Mouse (Mus musculus) spleen, adult 2 months (tissue): ENCODE data around the gene AF067063. TPM values are rescaled to one million over a fixed set of nuclear protein-coding genes. Genes with fewer than 3 reads are reported as not detected.

Source experiments
- DNase-seq, 2 experiments: peaks; one replicate each; pipeline versions ENCODE4 v3.0.0 to v3.0.0-alpha.2; 2012 to 2021; ENCODE audit warnings: low spot score in 2 of 2, low read depth in 1 of 2
- H3K27ac ChIP-seq: fragments of 200-500 bp; 2 replicates; pipeline ENCODE4 v1.5.1; 2012; ENCODE audit warnings: low read length, inconsistent platforms; ENCODE audit not compliant: insufficient read depth
- H3K27me3 ChIP-seq: fragments of 200-500 bp; 2 replicates; pipeline ENCODE4 v1.6.1; 2012; ENCODE audit warnings: mild to moderate bottlenecking, moderate library complexity, low read length, inconsistent platforms; ENCODE audit not compliant: control insufficient read depth, insufficient read depth
- H3K36me3 ChIP-seq: fragments of 200-500 bp; 2 replicates; pipeline ENCODE4 v1.6.1; 2012; ENCODE audit warnings: mild to moderate bottlenecking, low read length, inconsistent platforms; ENCODE audit not compliant: control insufficient read depth, insufficient read depth
- H3K4me1 ChIP-seq: fragments of 200-500 bp; 2 replicates; pipeline ENCODE4 v1.6.1; 2011; ENCODE audit warnings: inconsistent platforms; ENCODE audit not compliant: control insufficient read depth, insufficient read depth, insufficient read length
- H3K4me3 ChIP-seq: fragments of 200-500 bp; 2 replicates; pipeline ENCODE4 v1.5.1; 2011; ENCODE audit warnings: mild to moderate bottlenecking, inconsistent platforms; ENCODE audit not compliant: insufficient read depth, insufficient read length; ENCODE audit errors: extremely low read depth
- CTCF ChIP-seq: fragments of 200-500 bp; IDR thresholded peaks from 2 replicates; pipeline ENCODE4 v1.5.1; 2011; ENCODE audit warnings: mild to moderate bottlenecking, inconsistent platforms; ENCODE audit not compliant: insufficient read depth, insufficient read length, insufficient replicate concordance; ENCODE audit errors: extremely low read depth
- POLR2A ChIP-seq: fragments of 200-500 bp; IDR thresholded peaks from 2 replicates; pipeline ENCODE4 v1.6.1; 2011; ENCODE audit warnings: low read depth, low read length, inconsistent platforms
- WGBS: fragments of 180-500 bp; shearing (Covaris S2); methylation state at CpG from one replicate; pipeline ENCODE4 v1.1.7; 2018; 5-methylcytosine and 5-hydroxymethylcytosine counted together
- polyA plus RNA-seq: library from polyadenylated mRNA; depleted of rRNA; stranded (reverse); fragments of >200 nt; gene quantifications from 2 replicates; pipeline ENCODE4 v1.2.3, GENCODE M21; 2012

AF067063 gene
- polyA plus RNA-seq, 1 experiment: not detected

DNA sequence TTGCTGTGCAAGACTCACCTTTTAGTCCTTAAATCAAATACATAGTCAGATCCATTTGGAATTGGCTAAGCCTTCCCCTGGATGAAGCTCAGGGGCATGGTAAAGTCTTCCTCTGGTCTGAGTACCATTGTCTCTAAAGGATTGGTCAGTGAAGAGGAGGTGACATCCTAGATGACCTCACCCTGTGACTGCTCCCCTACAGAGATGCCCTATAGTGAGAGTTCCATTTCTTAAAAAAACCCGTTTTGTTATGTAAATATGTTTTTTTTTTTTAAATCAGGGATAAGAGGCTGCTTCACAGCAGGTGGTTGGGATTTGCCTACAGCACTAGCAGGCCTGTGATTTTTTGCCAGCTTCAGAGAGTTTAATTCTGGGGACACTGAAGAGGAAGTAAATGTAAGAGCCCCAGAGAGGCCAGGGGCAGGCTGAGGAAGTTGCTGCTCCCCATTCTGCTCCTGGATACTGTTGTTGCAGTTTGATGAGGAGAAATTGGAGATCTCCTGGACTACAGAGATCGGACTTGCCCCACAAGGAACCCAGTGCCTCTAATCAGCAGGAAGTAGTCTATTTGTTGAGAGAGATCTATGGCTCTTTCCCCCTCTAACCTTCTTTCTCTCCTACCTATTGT is 12.3 kb downstream of the AF067063 start:
- H3K4me1 ChIP-seq: no peaks in the 10 kb centered on the region
- H3K27me3 ChIP-seq: no peaks in the 10 kb centered on the region
- H3K27ac ChIP-seq: no peak overlapping the region
- DNase-seq: no peak
- H3K4me3 ChIP-seq: no peak overlapping the region
- no peaks in the 10 kb centered on the region for H3K36me3 ChIP-seq
- TF ChIP-seq CTCF: no peak
- no peak for TF ChIP-seq POLR2A
- WGBS: 29% methylated on average over 2 of the region's 2 CpGs

- Histone ChIP-seq H3K27me3 (no peaks in the 10 kb centered on the region), H3K4me3 (no peak overlapping the region), H3K4me1 (no peaks in the 10 kb centered on the region), H3K36me3 (no peaks in the 10 kb centered on the region), H3K27ac (no peak overlapping the region)
- WGBS: 85% methylated on average over 8 of the region's 8 CpGs
- TF ChIP-seq POLR2A (no peak), CTCF (no peak)
- no peak for DNase-seq
These were observed 13.2 kb downstream of the AF067063 start for GRCm38 (mm10) chr13:119816798-119817197.

- TF ChIP-seq POLR2A: no peak
- TF ChIP-seq CTCF: no peak
- DNase-seq: no peak
- Histone ChIP-seq H3K27me3 (no peaks in the 10 kb centered on the region), H3K4me3 (no peak overlapping the region), H3K36me3 (no peaks in the 10 kb centered on the region), H3K27ac (no peak overlapping the region), H3K4me1 (no peaks in the 10 kb centered on the region; the same call in 1 of the 2 replicates)
- WGBS: 91% methylated on average over 9 of the region's 9 CpGs
These were observed 20.0 kb downstream of the AF067063 start for GRCm38 (mm10) chr13:119810031-119810430.

DNA sequence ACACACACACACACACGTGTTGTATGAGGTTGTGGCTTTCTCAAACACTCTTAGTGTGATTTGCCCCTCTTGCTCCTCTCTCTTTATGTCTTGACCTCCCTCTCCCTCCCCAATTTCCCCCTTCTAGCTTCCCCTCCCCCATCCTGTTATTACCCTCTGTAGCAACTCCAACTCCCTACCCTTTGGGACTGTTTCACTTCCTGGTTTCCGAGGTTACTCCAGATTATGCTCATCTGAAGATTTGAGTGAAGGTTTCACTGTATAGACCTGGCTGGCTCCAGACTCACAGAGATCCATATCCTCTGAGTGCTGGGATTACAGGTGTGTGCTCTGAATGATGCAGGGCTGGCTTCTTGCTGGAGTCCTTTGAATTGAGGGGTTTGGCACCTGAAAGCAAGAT is 21.1 kb downstream of the AF067063 start:
- no peak overlapping the region for H3K27ac ChIP-seq
- DNase-seq: no peak
- WGBS: 29% methylated on average over 2 of the region's 2 CpGs

DNA sequence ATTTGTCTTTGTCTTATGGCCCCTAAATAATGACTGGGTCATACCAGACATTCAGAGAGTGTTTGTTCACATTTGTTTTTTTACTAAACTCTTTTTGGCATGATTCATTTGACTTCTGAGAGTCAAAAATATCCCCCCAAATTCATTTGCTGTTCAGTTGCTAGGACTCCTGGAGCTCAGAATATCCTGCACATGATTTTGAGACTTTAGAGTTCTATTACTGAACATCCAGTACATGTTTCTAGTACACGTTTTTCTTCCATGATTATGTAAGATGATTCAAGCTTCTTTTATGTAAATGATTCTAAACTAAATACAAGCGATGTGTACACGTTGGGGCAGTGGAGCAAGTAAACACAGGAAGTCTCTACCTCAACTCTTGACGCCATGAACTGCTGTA is 32.4 kb downstream of the AF067063 start:
- Histone ChIP-seq H3K4me3 (no peak overlapping the region), H3K27ac (no peak overlapping the region), H3K27me3 (no peaks in the 10 kb centered on the region), H3K36me3 (no peaks in the 10 kb centered on the region), H3K4me1 (no peaks in the 10 kb centered on the region)
- DNase-seq: no peak
- WGBS: 68% methylated on average over 4 of the region's 4 CpGs
- TF ChIP-seq POLR2A (no peak), CTCF (no peak)

More for the DNA sequence above, 21.1 kb downstream of the AF067063 start:
- Histone ChIP-seq H3K36me3 (no peaks in the 10 kb centered on the region), H3K4me1 (no peaks in the 10 kb centered on the region; the same call in 1 of the 2 replicates), H3K27me3 (no peaks in the 10 kb centered on the region), H3K4me3 (no peak overlapping the region)
- no peak for TF ChIP-seq POLR2A
- TF ChIP-seq CTCF: no peak

DNA sequence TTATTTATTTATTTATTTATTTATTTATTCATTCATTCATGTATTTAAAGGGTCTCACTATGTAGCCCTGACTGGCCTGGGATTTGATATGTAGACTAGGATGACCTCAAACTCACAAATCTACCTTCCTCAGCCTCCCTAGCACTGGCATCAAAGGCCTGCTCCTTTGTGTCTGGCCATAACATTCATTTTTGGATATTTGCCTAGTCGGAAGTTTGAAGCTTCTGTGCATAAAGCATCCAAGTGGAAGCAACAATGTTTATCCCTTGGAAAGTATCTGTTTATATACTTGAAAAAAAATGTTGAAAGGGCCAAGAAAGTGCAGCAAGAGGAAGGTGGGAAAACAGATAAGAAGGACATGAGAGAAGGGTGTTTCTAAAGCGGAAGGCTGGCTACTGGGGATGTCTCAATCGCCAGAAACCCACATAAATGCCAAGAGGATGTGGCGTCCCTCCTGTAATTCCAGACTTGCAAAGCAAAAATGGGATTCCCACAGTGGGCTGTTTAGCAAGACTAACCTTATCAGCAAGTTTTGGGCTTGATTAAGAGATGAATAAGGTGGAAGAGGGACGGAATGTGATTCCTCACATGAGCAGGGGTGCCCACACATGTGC is 37.1 kb downstream of the AF067063 start:
- peaks cover 6% of the 10 kb centered on the region; the same call in 1 of the 2 replicates for H3K36me3 ChIP-seq
- H3K27me3 ChIP-seq: no peaks in the 10 kb centered on the region
- no peak for DNase-seq
- no peak overlapping the region for H3K27ac ChIP-seq
- TF ChIP-seq CTCF: no peak
- TF ChIP-seq POLR2A: no peak
- peaks cover 5% of the 10 kb centered on the region; the same call in 1 of the 2 replicates for H3K4me1 ChIP-seq
- no peak overlapping the region for H3K4me3 ChIP-seq
- WGBS: 83% methylated on average over 5 of the region's 5 CpGs

DNA sequence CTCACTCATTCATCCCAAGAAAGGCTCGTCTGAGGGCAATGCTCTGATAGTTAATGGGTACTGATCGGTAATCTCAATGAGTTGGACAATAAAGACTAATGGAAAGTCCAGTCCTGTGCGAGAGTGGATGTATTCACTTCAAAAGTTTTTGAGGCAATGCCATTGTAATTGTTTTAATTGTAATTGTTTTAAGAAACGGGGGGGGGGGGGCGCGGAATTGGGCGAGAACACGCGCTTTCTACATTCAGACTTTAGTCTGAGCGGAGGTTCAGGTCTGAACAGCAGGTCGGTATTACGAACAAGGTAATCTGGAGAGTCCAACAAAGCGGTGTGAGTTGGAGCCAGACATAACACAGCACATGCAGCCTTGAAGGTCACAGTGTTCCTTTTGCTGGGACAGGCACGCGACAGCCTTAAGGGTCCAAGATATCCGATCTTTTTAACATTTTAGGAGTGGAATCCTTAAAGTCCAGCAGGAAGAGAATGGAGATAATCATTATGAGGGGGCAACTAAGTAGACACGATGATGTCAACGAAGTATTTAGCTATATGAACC is 38.4 kb downstream of the AF067063 start:
- 6% methylated on average over 18 of the region's 18 CpGs for WGBS
- peak overlapping the region; percentile 97; the same call in 1 of the 2 replicates for H3K27ac ChIP-seq

More for the DNA sequence above, 38.4 kb downstream of the AF067063 start:
- Histone ChIP-seq H3K4me1 (peaks cover 5% of the 10 kb centered on the region; the same call in 1 of the 2 replicates), H3K4me3 (peak overlapping the region; percentile 90), H3K27me3 (no peaks in the 10 kb centered on the region), H3K36me3 (peaks cover 6% of the 10 kb centered on the region; the same call in 1 of the 2 replicates)
- DNase-seq: no peak
- TF ChIP-seq POLR2A (no peak), CTCF (no peak)
